Mouse (Mus musculus): ENCODE measurements at regions not wholly inside any gene's neighbourhood (a gene's known extent, or its start where the extent isn't known, plus 50 kb on each side); places are given as distances from the start of the nearest gene placed in this dataset.

- in situ Hi-C loops (cut with MboI; ENCODE audit: unreplicated experiment in 2 of 2), result no loop called here
Measured at GRCm38 (mm10) chr5:73872641-73873421, 195.4 kb downstream of the Usp46 start.

GRCm38 (mm10) chr5:73874770-73875169, 193.5 kb downstream of the Usp46 start:
- in situ Hi-C loops (cut with MboI; ENCODE audit: unreplicated experiment in 2 of 2), result no loop called here

GRCm38 (mm10) chr5:73875847-73876246, 192.4 kb downstream of the Usp46 start:
- in situ Hi-C loops (cut with MboI; ENCODE audit: unreplicated experiment in 2 of 2), result no loop called here

- in situ Hi-C loops (cut with MboI; ENCODE audit: unreplicated experiment in 2 of 2), result no loop called here
Measured at GRCm38 (mm10) chr5:73880936-73881335, 187.3 kb downstream of the Usp46 start.

- in situ Hi-C loops (cut with MboI; ENCODE audit: unreplicated experiment in 2 of 2), result no loop called here
Measured at GRCm38 (mm10) chr5:73881941-73882340, 186.3 kb downstream of the Usp46 start.

GRCm38 (mm10) chr5:73884998-73885397, 183.2 kb downstream of the Usp46 start:
- in situ Hi-C loops (cut with MboI; ENCODE audit: unreplicated experiment in 2 of 2), result no loop called here

- in situ Hi-C loops (cut with MboI; ENCODE audit: unreplicated experiment in 2 of 2), result no loop called here
Measured at GRCm38 (mm10) chr5:73885691-73886090, 182.5 kb downstream of the Usp46 start.

GRCm38 (mm10) chr5:73887306-73887958, 180.8 kb downstream of the Usp46 start:
- in situ Hi-C loops (cut with MboI; ENCODE audit: unreplicated experiment in 2 of 2), result no loop called here

- in situ Hi-C loops (cut with MboI; ENCODE audit: unreplicated experiment in 2 of 2), result no loop called here
Measured at GRCm38 (mm10) chr5:73888391-73888790, 179.8 kb downstream of the Usp46 start.

GRCm38 (mm10) chr5:73889342-73889741, 178.9 kb downstream of the Usp46 start:
- in situ Hi-C loops (cut with MboI; ENCODE audit: unreplicated experiment in 2 of 2), result no loop called here

GRCm38 (mm10) chr5:73890942-73891341, 177.3 kb downstream of the Usp46 start:
- in situ Hi-C loops (cut with MboI; ENCODE audit: unreplicated experiment in 2 of 2), result no loop called here

- in situ Hi-C loops (cut with MboI; ENCODE audit: unreplicated experiment in 2 of 2), result no loop called here
Measured at GRCm38 (mm10) chr5:73891606-73892005, 176.6 kb downstream of the Usp46 start.

GRCm38 (mm10) chr5:73892440-73893225, 175.6 kb downstream of the Usp46 start:
- in situ Hi-C loops (cut with MboI; ENCODE audit: unreplicated experiment in 2 of 2), result no loop called here

- in situ Hi-C loops (cut with MboI; ENCODE audit: unreplicated experiment in 2 of 2), result no loop called here
Measured at GRCm38 (mm10) chr5:73895186-73895585, 173.0 kb downstream of the Usp46 start.

GRCm38 (mm10) chr5:73896785-73897184, 171.4 kb downstream of the Usp46 start:
- in situ Hi-C loops (cut with MboI; ENCODE audit: unreplicated experiment in 2 of 2), result no loop called here

GRCm38 (mm10) chr5:73901651-73902050, 166.6 kb downstream of the Usp46 start:
- in situ Hi-C loops (cut with MboI; ENCODE audit: unreplicated experiment in 2 of 2), result no loop called here

GRCm38 (mm10) chr5:73902470-73903218, 165.6 kb downstream of the Usp46 start:
- in situ Hi-C loops (cut with MboI; ENCODE audit: unreplicated experiment in 2 of 2), result no loop called here

GRCm38 (mm10) chr5:73903219-73903570, 165.0 kb downstream of the Usp46 start:
- in situ Hi-C loops (cut with MboI; ENCODE audit: unreplicated experiment in 2 of 2), result no loop called here

GRCm38 (mm10) chr5:73904146-73904811, 164.0 kb downstream of the Usp46 start:
- in situ Hi-C loops (cut with MboI; ENCODE audit: unreplicated experiment in 2 of 2), result no loop called here

GRCm38 (mm10) chr5:73912149-73912548, 156.1 kb downstream of the Usp46 start:
- in situ Hi-C loops (cut with MboI; ENCODE audit: unreplicated experiment in 2 of 2), result no loop called here

All from v-Abl transformed pro-B cells (cell line).